Mouse (Mus musculus) limb, embryonic 12.5 days (tissue): ENCODE results near the gene Wipi2. TPM values are rescaled to one million over a fixed set of nuclear protein-coding genes. Genes with fewer than 3 reads are reported as not detected.

Experiments
- ATAC-seq: fragments of 200-750 bp; cut with Nextera tagmentation; 2 replicates; pipeline ENCODE4 v1.8.0; 2017; ENCODE audit warnings: low read depth, moderate TSS enrichment; ENCODE audit not compliant: insufficient number of reproducible peaks, insufficient read depth, low FRiP score, low TSS enrichment
- H3K27ac ChIP-seq: fragments of 300-500 bp; sonication (generic); 2 replicates; pipeline ENCODE4 v1.5.1; 2016; ENCODE audit warnings: mild to moderate bottlenecking, moderate library complexity
- H3K27me3 ChIP-seq: fragments of 300-500 bp; sonication (generic); 2 replicates; pipeline ENCODE4 v1.6.1; 2016; ENCODE audit warnings: mild to moderate bottlenecking, moderate library complexity
- H3K36me3 ChIP-seq: fragments of 300-500 bp; sonication (generic); 2 replicates; pipeline ENCODE4 v1.6.1; 2016; ENCODE audit warnings: mild to moderate bottlenecking, moderate library complexity
- H3K4me1 ChIP-seq: fragments of 300-500 bp; sonication (generic); replicated peaks from 2 replicates; pipeline ENCODE4 v1.6.1; 2016
- H3K4me2 ChIP-seq: fragments of 300-500 bp; sonication (generic); 2 replicates; pipeline ENCODE4 v1.6.1; 2016; ENCODE audit warnings: mild to moderate bottlenecking, moderate library complexity
- H3K4me3 ChIP-seq: fragments of 300-500 bp; sonication (generic); replicated peaks from 2 replicates; pipeline ENCODE4 v1.5.1; 2016; ENCODE audit warnings: mild to moderate bottlenecking
- H3K9ac ChIP-seq: fragments of 300-500 bp; sonication (generic); replicated peaks from 2 replicates; pipeline ENCODE4 v1.6.1; 2016; ENCODE audit warnings: mild to moderate bottlenecking, moderate library complexity
- H3K9me3 ChIP-seq: fragments of 300-500 bp; sonication (generic); 2 replicates; pipeline ENCODE4 v1.6.1; 2016; ENCODE audit warnings: mild to moderate bottlenecking, moderate library complexity
- WGBS: fragments of 180-500 bp; shearing (Covaris S2); methylation state at CpG from one replicate; pipeline ENCODE4 v1.1.7; 2016; 5-methylcytosine and 5-hydroxymethylcytosine counted together
- polyA plus RNA-seq: library from polyadenylated mRNA; unstranded; fragments of >200 nt; fragmentation: Nextera tagmentation; extraction: Ambion mirVana; gene quantifications from 2 replicates; pipeline ENCODE4 v1.2.1, GENCODE M21; 2016

Gene Wipi2
- polyA plus RNA-seq, 1 experiment from 2014 or later: 69.9 TPM

DNA sequence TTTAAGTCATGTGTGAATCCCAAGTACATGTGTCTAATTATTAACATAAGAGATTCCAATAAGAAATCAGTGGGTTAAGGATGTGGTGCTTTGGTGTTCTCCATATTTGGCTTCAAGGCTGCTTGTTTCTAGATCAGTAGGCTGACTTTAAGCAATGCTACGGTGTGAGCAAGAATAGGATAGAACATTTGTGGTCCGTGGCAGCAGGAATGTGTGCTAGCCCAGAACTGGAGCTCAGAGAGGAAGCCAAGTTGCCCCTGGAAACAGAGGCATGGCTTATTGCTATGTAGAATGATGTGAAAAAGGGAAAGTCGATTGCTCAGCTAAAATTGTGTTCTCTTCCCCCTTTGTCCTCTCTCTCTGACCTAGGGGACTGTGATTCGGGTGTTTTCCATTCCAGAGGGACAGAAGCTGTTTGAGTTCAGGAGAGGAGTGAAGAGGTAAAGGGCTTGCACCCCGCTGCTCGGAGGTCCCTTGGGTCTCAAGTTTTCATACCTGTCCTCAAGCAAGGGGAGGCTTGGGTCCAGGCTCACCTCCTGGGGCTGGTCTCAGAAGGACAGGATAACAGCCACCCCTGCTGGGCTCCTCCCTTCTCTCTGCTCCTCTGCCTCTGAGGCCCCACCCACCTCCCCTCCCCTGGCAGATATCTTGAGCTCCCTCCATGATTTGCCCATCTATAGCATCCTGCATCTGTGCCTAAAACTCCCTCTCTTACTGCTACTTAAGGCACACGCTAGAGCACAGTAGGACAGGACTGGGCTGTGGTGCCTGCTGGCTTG, 33.3 kb downstream of the Wipi2 start:
- Histone ChIP-seq H3K9me3 (no peaks in the 10 kb centered on the region), H3K4me3 (no peak overlapping the region), H3K4me2 (no peak overlapping the region), H3K27ac (no peak overlapping the region), H3K4me1 (no peaks in the 10 kb centered on the region), H3K36me3 (peaks cover 100% of the 10 kb centered on the region), H3K27me3 (no peaks in the 10 kb centered on the region), H3K9ac (no peak overlapping the region)
- no peak for ATAC-seq
- WGBS: 95% methylated on average over 7 of the region's 7 CpGs

DNA sequence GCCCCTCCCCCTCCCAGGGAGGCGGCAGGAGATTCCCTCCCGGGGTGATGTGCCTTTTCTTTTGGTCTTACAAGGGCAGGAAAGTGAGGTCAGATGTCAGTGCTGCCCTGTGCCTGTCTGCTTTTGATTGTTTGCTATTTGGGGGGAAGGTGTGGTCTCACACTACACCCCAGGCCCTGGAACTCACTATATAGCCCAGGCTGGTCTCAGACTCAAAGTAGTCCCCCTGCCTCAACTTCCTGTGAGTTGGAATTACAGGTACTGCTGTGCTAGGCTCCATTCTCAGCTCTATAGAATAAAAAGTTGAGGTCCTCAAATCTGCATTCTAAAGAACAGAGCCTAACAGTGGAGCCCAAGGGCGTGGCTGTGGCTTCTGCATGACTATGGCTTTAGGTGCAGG, 40.4 kb downstream of the Wipi2 start:
- no peaks in the 10 kb centered on the region for H3K4me1 ChIP-seq
- H3K4me3 ChIP-seq: no peak overlapping the region
- no peak overlapping the region for H3K4me2 ChIP-seq
- WGBS: 51% methylated on average over 3 of the region's 3 CpGs
- H3K36me3 ChIP-seq: peaks cover 85% of the 10 kb centered on the region
- no peak overlapping the region for H3K27ac ChIP-seq
- H3K9me3 ChIP-seq: no peaks in the 10 kb centered on the region
- H3K9ac ChIP-seq: no peak overlapping the region
- no peak for ATAC-seq
- H3K27me3 ChIP-seq: no peaks in the 10 kb centered on the region

DNA sequence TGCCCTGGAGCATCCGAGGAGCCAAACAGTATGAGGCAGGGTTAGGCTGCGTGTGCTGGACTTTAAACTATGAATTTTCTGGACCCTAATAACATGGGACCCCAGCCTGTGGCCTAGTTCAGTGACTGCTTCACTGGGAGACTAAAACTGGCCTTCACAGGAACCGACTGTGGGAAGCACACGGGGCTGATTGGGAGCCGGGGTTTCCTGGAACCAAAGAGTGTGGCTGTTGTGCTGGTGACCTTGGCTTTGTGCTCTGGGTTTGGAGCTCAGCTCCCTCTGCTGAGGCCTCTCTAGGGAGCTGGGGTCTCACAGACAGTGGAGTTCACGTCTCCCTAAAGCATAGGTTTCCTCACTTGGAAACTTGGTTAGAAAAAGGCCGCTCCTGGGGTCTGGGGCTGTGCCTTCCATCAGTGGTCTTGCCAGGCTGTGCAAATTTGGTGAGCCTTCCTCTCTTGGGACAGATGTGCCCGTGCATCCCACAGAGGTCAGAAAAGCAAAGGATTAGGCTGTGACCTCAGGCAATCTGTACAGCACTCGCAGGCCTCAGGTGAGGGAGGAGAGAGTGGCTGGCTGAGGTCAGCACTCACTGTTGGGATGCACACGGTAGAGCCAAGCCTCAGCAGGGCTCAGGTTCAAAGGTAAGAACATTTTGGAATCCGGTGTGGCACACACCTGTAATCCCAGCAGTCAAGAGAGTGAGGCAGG, 41.2 kb downstream of the Wipi2 start:
- H3K27ac ChIP-seq: no peak overlapping the region
- H3K4me2 ChIP-seq: no peak overlapping the region
- H3K27me3 ChIP-seq: no peaks in the 10 kb centered on the region
- H3K4me3 ChIP-seq: no peak overlapping the region
- H3K36me3 ChIP-seq: peaks cover 77% of the 10 kb centered on the region
- ATAC-seq: no peak
- H3K9ac ChIP-seq: no peak overlapping the region
- WGBS: 87% methylated on average over 11 of the region's 11 CpGs
- H3K9me3 ChIP-seq: no peaks in the 10 kb centered on the region
- H3K4me1 ChIP-seq: no peaks in the 10 kb centered on the region

DNA sequence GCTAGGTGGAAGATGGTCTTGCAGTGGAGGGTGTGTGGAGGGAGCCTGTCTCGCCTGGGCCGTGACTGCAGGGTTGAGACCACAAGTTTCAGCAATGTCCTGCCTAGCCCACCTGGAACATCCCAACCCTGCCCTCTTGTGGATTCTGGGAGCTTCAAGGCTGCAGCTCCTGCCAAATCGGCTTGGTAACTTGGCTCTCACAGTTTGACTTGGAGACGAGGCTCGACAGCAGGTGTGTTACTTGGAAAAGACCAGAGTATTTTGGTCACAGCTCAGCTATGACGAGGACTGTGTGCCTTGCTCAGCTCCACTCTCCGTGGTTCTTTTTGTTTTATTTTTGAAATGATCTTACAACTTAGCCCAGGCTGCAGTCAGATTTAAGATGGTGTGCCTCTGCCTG, 42.2 kb downstream of the Wipi2 start:
- Histone ChIP-seq H3K9me3 (no peaks in the 10 kb centered on the region), H3K4me3 (no peak overlapping the region), H3K9ac (no peak overlapping the region), H3K4me2 (no peak overlapping the region), H3K27me3 (no peaks in the 10 kb centered on the region), H3K4me1 (no peaks in the 10 kb centered on the region), H3K27ac (no peak overlapping the region), H3K36me3 (peaks cover 67% of the 10 kb centered on the region)
- 80% methylated on average over 7 of the region's 7 CpGs for WGBS
- no peak for ATAC-seq

DNA sequence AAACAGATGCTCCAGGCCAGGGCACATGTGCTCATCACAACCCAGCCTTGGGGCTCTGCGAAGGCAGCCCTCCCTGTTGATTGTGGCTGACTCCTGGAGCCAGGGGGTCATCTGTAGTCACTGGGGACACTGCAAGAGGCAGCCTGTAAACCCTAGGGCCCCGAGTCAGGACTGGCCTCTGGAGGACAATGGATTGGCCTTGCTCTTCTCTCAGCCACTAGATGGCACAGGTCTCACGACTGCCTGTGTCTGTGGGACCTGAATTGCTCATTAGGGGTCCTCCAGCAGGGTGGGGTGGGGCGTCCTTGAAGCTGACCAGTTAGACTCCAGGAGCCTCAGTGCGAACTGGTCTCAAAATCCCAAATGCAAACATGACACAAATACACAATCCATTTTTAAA, 45.6 kb downstream of the Wipi2 start:
- no peak overlapping the region for H3K4me2 ChIP-seq
- H3K36me3 ChIP-seq: peaks cover 33% of the 10 kb centered on the region
- no peak overlapping the region for H3K27ac ChIP-seq
- no peaks in the 10 kb centered on the region for H3K4me1 ChIP-seq
- H3K9ac ChIP-seq: no peak overlapping the region
- no peaks in the 10 kb centered on the region for H3K27me3 ChIP-seq
- no peak overlapping the region for H3K4me3 ChIP-seq
- no peak for ATAC-seq
- 32% methylated on average over 5 of the region's 5 CpGs for WGBS
- H3K9me3 ChIP-seq: no peaks in the 10 kb centered on the region

DNA sequence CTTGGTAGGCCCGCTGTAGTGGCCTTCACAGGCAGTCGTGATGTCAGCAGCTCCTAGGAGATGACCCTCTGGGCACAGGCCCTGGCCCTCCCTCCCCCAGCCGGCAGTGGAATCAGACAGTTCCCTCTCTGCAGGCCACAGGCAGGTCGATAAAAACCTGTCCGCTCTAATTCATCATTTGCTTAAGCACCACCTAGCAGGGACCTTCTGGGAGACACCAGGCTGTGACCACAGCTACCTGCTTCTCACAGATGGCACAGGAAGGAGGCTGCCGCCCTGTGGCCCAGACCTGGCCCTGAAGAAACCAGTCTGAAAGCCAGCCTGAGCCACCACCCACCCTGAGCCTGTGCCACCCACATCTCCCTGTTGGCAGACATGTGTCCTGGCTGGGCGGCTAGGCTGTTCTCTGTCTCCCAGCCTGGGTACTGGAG, 50.7 kb downstream of the Wipi2 start:
- Histone ChIP-seq H3K27ac (no peak overlapping the region), H3K4me1 (no peaks in the 10 kb centered on the region), H3K4me3 (no peak overlapping the region), H3K9ac (no peak overlapping the region), H3K27me3 (no peaks in the 10 kb centered on the region), H3K36me3 (no peaks in the 10 kb centered on the region), H3K4me2 (no peak overlapping the region), H3K9me3 (peaks cover 2% of the 10 kb centered on the region; the same call in 1 of the 2 replicates)
- ATAC-seq: no peak
- 69% methylated on average over 7 of the region's 7 CpGs for WGBS

DNA sequence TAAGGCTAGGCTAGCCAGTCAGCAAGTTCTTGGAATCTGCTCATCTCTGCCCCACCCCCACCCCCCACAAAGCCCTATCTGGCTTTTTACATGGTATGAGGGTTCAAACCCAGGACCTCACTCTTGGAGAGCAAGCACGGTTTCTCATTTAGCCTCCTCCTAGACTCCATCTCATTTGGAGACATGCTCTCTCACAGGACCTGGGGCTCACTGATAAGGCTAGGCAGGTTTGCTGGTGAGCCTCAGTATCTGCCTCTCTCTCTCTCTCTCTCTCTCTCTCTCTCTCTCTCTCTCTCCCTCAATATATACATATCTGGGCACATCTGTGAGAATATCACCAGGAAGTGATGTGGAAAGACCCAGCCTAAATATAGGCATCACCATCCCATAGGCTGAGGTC, 51.6 kb downstream of the Wipi2 start:
- H3K4me3 ChIP-seq: no peak overlapping the region
- 85% methylated on average over 1 of the region's 1 CpGs for WGBS
- H3K27ac ChIP-seq: no peak overlapping the region
- no peak overlapping the region for H3K4me2 ChIP-seq
- no peaks in the 10 kb centered on the region for H3K27me3 ChIP-seq
- no peaks in the 10 kb centered on the region for H3K4me1 ChIP-seq
- ATAC-seq: no peak
- no peaks in the 10 kb centered on the region for H3K36me3 ChIP-seq
- H3K9me3 ChIP-seq: peaks cover 4% of the 10 kb centered on the region; the same call in 1 of the 2 replicates
- H3K9ac ChIP-seq: no peak overlapping the region

DNA sequence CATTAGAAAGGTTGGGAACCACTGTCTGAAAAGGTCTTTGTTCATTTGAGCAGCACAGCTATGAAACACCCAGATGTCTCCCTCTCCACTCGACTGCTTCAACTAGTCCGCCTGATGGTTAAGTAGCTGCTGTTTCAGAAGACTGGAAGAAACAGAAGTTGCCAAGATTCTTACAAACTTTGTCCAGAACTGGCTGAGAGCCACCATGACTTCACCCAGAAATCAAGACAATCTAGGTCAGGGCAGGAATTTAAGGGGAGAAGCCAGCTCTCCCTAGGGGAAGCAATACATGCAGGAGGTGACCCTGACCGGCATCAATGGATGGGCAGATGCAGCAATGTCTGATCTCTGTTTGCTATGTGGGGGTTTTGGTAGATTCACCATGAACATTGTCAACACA, 54.4 kb downstream of the Wipi2 start:
- Histone ChIP-seq H3K27me3 (no peaks in the 10 kb centered on the region), H3K36me3 (no peaks in the 10 kb centered on the region), H3K4me3 (no peak overlapping the region), H3K4me2 (no peak overlapping the region), H3K9me3 (peaks cover 4% of the 10 kb centered on the region; the same call in 1 of the 2 replicates), H3K4me1 (no peaks in the 10 kb centered on the region), H3K27ac (no peak overlapping the region), H3K9ac (no peak overlapping the region)
- WGBS: 85% methylated on average over 3 of the region's 3 CpGs
- ATAC-seq: no peak

DNA sequence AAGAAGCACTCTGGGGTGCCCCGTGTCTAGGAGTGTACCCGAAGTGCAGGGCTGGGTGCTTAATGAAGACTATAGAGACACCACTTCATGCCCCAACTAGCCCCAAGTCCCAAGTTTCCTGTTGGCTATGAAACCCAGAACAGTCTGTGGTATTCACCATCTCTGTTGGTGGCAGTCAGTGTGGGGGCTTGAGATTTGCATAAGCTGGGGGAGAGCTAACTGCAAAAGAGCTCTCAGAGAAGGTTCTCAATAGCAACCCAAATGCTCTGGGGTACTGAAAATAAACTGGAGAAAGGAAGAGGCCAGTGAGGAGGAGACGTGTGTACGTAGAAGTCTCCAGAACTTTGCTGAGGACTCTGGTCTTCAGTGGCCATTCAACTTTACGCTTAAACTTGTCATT, 55.0 kb downstream of the Wipi2 start:
- H3K36me3 ChIP-seq: no peaks in the 10 kb centered on the region
- no peak for ATAC-seq
- WGBS: 89% methylated on average over 5 of the region's 5 CpGs
- H3K4me2 ChIP-seq: no peak overlapping the region
- no peak overlapping the region for H3K27ac ChIP-seq
- H3K4me1 ChIP-seq: no peaks in the 10 kb centered on the region
- no peak overlapping the region for H3K9ac ChIP-seq
- H3K27me3 ChIP-seq: no peaks in the 10 kb centered on the region
- peaks cover 4% of the 10 kb centered on the region; the same call in 1 of the 2 replicates for H3K9me3 ChIP-seq
- no peak overlapping the region for H3K4me3 ChIP-seq

DNA sequence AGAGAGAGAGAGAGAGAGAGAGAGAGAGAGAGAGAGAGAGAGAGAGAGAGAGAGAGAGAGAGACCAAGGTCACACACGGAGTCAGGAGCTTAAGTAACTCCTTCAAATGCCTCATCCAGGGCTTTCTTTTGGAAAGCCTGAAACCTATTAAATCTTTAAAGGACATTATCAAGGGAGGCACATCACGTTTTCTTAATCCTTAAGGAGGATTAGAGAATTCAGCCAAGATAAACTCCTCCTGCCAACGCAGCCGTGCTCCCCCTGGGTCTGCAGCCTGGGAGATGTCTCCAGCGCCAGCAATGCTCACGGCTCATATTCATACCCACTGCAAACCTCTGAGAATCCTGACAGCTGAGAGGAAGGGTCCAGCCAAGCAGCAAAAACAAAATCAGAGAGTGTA, 61.4 kb downstream of the Wipi2 start:
- H3K36me3 ChIP-seq: no peaks in the 10 kb centered on the region
- WGBS: 62% methylated on average over 6 of the region's 6 CpGs

DNA sequence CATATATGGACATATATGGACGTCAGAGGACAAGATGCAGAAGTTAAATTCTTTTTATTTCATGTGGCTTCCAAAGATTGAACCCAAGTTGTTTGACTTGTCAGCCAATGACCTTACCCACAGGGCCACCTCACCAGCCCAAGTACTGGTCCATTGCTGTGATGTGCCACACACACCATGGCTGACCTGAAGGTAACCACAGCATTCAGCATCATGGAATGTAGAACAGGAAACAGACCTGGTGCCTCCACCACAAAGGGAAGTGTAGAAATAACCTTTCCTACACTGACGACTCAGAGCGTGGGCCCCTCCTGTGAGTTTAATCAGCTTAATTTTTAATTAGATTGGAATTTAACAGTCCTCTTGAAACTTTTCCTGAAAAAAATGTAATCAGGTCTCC, 62.8 kb downstream of the Wipi2 start:
- Histone ChIP-seq H3K36me3 (no peaks in the 10 kb centered on the region), H3K9ac (no peak overlapping the region), H3K27me3 (no peaks in the 10 kb centered on the region; the same call in 1 of the 2 replicates), H3K9me3 (no peaks in the 10 kb centered on the region), H3K4me2 (no peak overlapping the region), H3K4me1 (no peaks in the 10 kb centered on the region), H3K27ac (no peak overlapping the region), H3K4me3 (no peak overlapping the region)
- 86% methylated on average over 3 of the region's 3 CpGs for WGBS
- ATAC-seq: no peak

More for the DNA sequence above, 61.4 kb downstream of the Wipi2 start:
- no peak overlapping the region for H3K27ac ChIP-seq
- no peak overlapping the region for H3K4me3 ChIP-seq
- no peaks in the 10 kb centered on the region for H3K4me1 ChIP-seq
- no peaks in the 10 kb centered on the region; the same call in 1 of the 2 replicates for H3K27me3 ChIP-seq
- no peak overlapping the region for H3K9ac ChIP-seq
- no peaks in the 10 kb centered on the region for H3K9me3 ChIP-seq
- ATAC-seq: no peak
- no peak overlapping the region for H3K4me2 ChIP-seq
